Mouse (Mus musculus) forebrain, embryonic 16.5 days (tissue): ENCODE measurements around the gene Tbx5. TPM values are rescaled to one million over a fixed set of nuclear protein-coding genes. Genes with fewer than 3 reads are reported as not detected.

Source experiments
- ATAC-seq: fragments of 200-750 bp; cut with Nextera tagmentation; 2 replicates; pipeline ENCODE4 v1.8.0; 2017; ENCODE audit warnings: mild to moderate bottlenecking, moderate library complexity
- H3K27ac ChIP-seq: fragments of 300-500 bp; sonication (generic); 2 replicates; pipeline ENCODE4 v1.5.1; 2014; ENCODE audit warnings: low read length, control low read depth
- H3K27me3 ChIP-seq: fragments of 300-500 bp; sonication (generic); replicated peaks from 2 replicates; pipeline ENCODE4 v1.6.1; 2014; ENCODE audit warnings: low read length; ENCODE audit not compliant: control insufficient read depth, insufficient read depth
- H3K36me3 ChIP-seq: fragments of 300-500 bp; sonication (generic); 2 replicates; pipeline ENCODE4 v1.6.1; 2014; ENCODE audit not compliant: control insufficient read depth, insufficient read depth
- H3K4me1 ChIP-seq: fragments of 300-500 bp; sonication (generic); replicated peaks from 2 replicates; pipeline ENCODE4 v1.6.1; 2014; ENCODE audit warnings: low read length; ENCODE audit not compliant: control insufficient read depth, insufficient read depth
- H3K4me2 ChIP-seq: fragments of 300-500 bp; sonication (generic); 2 replicates; pipeline ENCODE4 v1.6.1; 2014; ENCODE audit warnings: mild to moderate bottlenecking, low read length, control low read depth
- H3K4me3 ChIP-seq: fragments of 300-500 bp; sonication (generic); replicated peaks from 2 replicates; pipeline ENCODE4 v1.5.1; 2014; ENCODE audit warnings: mild to moderate bottlenecking, low read length, control low read depth
- H3K9ac ChIP-seq: fragments of 300-500 bp; sonication (generic); replicated peaks from 2 replicates; pipeline ENCODE4 v1.6.1; 2014; ENCODE audit warnings: low read depth, low read length, control low read depth
- H3K9me3 ChIP-seq: fragments of 300-500 bp; sonication (generic); 2 replicates; pipeline ENCODE4 v1.6.1; 2016; ENCODE audit warnings: low read length; ENCODE audit not compliant: control insufficient read depth
- WGBS: fragments of 180-500 bp; shearing (Covaris S2); extraction: QIAGEN DNeasy Blood & Tissue Kit; methylation state at CpG from one replicate; pipeline ENCODE4 v1.1.7; 2014; 5-methylcytosine and 5-hydroxymethylcytosine counted together
- polyA plus RNA-seq: library from polyadenylated mRNA; unstranded; fragments of >200 nt; fragmentation: Nextera tagmentation; extraction: Ambion mirVana; gene quantifications from 2 replicates; pipeline ENCODE4 v1.2.1, GENCODE M21; 2015

Gene Tbx5
- polyA plus RNA-seq, 1 experiment from 2014 or later = not detected

- no peak for ATAC-seq
- no peak overlapping the region for H3K27ac ChIP-seq
- peaks cover 97% of the 10 kb centered on the region for H3K27me3 ChIP-seq
- H3K4me1 ChIP-seq = 0 out of 2 replicates have a peak, but pooled peaks cover 1% of the 10 kb centered on the region
- 0% methylated on average over 5 of the region's 5 CpGs for WGBS
- H3K9me3 ChIP-seq = no peaks in the 10 kb centered on the region
- no peak overlapping the region for H3K4me2 ChIP-seq
- no peaks in the 10 kb centered on the region for H3K36me3 ChIP-seq
- no peak overlapping the region for H3K4me3 ChIP-seq
- H3K9ac ChIP-seq = no peak overlapping the region
Measured at GRCm38 (mm10) chr5:119798713-119799418, 33.6 kb upstream of the Tbx5 start.

DNA sequence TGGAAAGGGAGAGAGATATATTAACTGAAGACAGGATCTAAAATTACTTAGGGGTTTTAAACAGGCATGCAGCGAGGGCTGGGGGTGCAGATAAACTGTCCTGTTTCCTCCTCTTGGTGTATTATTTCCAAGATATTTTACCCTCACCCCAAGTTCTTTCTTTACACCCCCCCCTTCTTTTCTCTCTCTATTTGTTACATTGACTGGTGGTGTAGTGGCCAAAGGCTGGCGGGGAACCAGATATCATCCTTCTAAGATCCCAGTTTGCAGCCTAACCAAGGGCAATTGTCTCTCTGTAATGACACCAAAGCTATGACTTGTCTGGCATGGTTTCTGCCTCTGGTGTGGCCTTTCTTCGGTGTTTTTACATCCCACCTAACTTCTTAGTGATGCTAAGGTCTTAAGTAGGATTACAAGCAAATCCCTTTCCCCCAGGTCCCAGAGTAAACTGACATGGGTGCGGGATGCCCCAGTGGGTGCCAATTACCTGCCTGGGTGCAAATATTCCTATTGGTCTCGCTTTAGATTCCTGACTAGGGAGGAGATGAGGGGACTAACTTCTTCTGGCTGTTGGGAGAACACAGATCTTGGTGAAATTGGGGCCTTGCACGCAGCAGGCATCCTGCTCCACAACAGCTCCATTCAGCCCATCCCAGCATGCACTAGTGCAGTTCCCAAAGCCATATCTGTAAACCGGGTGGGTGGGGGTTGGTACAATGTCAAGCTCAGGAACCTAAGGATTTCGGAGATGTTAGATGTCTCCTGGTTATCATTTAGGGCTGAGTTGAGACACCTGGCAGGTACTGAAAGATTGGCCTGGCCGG lies 32.8 kb upstream of the Tbx5 start:
- WGBS = under 1% methylated on average over 9 of the region's 9 CpGs

DNA sequence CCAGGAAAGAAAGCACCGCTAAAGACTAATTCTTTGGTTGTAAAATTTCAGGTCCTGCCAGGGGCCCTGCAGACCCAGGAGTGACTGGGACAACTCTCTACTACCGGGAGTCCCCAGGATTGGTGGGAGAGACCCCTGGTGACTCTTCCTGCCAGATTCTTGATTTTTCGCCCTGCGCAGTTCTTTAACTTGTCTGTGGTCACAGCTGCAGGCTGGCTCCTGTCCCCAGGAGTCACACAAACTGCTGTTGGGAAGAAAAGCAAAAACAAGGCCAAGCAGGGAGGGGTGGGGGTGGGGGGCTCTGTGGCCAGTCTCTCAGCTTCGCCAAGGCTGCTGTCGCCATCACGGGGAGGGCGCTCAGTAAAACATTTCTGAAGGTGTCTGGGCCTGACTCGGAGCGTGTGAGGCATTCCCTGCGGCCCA lies 32.2 kb upstream of the Tbx5 start:
- no peaks in the 10 kb centered on the region for H3K9me3 ChIP-seq
- peaks cover 94% of the 10 kb centered on the region for H3K27me3 ChIP-seq
- no peak overlapping the region for H3K9ac ChIP-seq
- no peaks in the 10 kb centered on the region for H3K36me3 ChIP-seq
- 0 out of 2 replicates have a peak, but pooled peaks cover 3% of the 10 kb centered on the region for H3K4me1 ChIP-seq
- no peak overlapping the region for H3K4me2 ChIP-seq
- H3K4me3 ChIP-seq = no peak overlapping the region
- no peak for ATAC-seq
- no peak overlapping the region for H3K27ac ChIP-seq
- WGBS = under 1% methylated on average over 11 of the region's 11 CpGs

More for the DNA sequence above, 32.8 kb upstream of the Tbx5 start:
- Histone ChIP-seq H3K27me3 (peaks cover 97% of the 10 kb centered on the region), H3K9me3 (no peaks in the 10 kb centered on the region), H3K36me3 (no peaks in the 10 kb centered on the region), H3K4me3 (no peak overlapping the region), H3K27ac (no peak overlapping the region), H3K9ac (no peak overlapping the region), H3K4me2 (no peak overlapping the region), H3K4me1 (0 out of 2 replicates have a peak, but pooled peaks cover 3% of the 10 kb centered on the region)
- ATAC-seq = no peak

- H3K36me3 ChIP-seq = no peaks in the 10 kb centered on the region
- 1% methylated on average over 27 of the region's 27 CpGs for WGBS
- ATAC-seq = no peak
- peaks cover 96% of the 10 kb centered on the region for H3K27me3 ChIP-seq
- no peaks in the 10 kb centered on the region for H3K9me3 ChIP-seq
- 0 out of 2 replicates have a peak, but pooled peaks cover 3% of the 10 kb centered on the region for H3K4me1 ChIP-seq
- no peak overlapping the region for H3K27ac ChIP-seq
- H3K4me2 ChIP-seq = no peak overlapping the region
- H3K9ac ChIP-seq = no peak overlapping the region
- no peak overlapping the region for H3K4me3 ChIP-seq
Measured at GRCm38 (mm10) chr5:119802617-119803410, 29.7 kb upstream of the Tbx5 start.

GRCm38 (mm10) chr5:119803411-119804251 lies 28.8 kb upstream of the Tbx5 start:
- H3K27ac ChIP-seq = no peak overlapping the region
- H3K9ac ChIP-seq = no peak overlapping the region
- WGBS = under 1% methylated on average over 64 of the region's 64 CpGs
- H3K36me3 ChIP-seq = no peaks in the 10 kb centered on the region
- H3K9me3 ChIP-seq = no peaks in the 10 kb centered on the region
- H3K4me2 ChIP-seq = no peak overlapping the region
- no peak overlapping the region for H3K4me3 ChIP-seq
- H3K27me3 ChIP-seq = peaks cover 95% of the 10 kb centered on the region
- H3K4me1 ChIP-seq = 0 out of 2 replicates have a peak, but pooled peaks cover 3% of the 10 kb centered on the region
- no peak for ATAC-seq

- Histone ChIP-seq H3K9me3 (peaks cover 4% of the 10 kb centered on the region; the same call in 1 of the 2 replicates), H3K27me3 (peaks cover 95% of the 10 kb centered on the region), H3K9ac (no peak overlapping the region), H3K4me3 (no peak overlapping the region), H3K4me2 (no peak overlapping the region), H3K36me3 (no peaks in the 10 kb centered on the region), H3K27ac (no peak overlapping the region), H3K4me1 (0 out of 2 replicates have a peak, but pooled peaks cover 3% of the 10 kb centered on the region)
- under 1% methylated on average over 35 of the region's 35 CpGs for WGBS
- no peak for ATAC-seq
Measured at GRCm38 (mm10) chr5:119804301-119805039, 28.0 kb upstream of the Tbx5 start.

DNA sequence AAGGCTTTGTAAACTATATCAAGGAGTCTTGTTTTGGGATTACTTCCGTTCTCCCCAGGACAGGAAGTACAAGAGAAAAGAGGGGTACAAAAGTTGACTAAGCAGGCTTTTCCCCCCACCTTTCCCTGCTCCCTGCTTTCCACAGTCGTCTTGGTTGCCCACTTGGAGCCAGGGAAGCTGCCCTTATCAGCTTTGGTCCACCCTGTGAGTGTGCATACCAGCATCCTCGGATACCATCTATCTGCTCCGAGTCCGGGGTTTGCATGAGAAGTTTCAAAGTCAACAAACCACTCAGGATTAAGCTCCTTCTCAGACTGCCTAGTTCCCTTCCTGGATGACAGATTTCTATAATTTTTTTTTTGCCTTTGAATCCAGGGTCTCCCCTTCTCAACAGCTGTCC lies 26.8 kb upstream of the Tbx5 start:
- no peak overlapping the region for H3K4me2 ChIP-seq
- no peak for ATAC-seq
- WGBS = 2% methylated on average over 5 of the region's 5 CpGs

DNA sequence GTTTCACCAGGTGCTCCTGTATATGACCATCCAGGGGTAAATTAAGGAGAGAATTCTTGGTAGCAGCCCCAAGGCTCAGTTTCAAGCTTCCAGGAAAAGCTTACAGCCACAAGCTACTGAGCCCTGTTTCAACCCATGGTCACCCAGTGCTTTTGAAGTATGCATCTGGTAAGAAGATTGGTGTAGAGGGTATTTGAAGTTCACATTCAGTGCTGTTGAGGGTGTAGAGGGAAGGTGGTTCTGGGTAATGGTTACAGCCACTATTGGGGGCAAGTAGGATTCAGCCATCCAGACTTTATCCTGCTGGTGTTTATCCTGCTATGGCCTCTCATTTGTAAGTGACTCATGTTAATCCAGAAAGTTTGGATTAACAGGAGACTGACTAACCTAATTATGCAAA lies 26.0 kb upstream of the Tbx5 start:
- Histone ChIP-seq H3K4me3 (no peak overlapping the region), H3K9ac (no peak overlapping the region), H3K9me3 (peaks cover 5% of the 10 kb centered on the region; the same call in 1 of the 2 replicates), H3K4me2 (no peak overlapping the region), H3K27me3 (peaks cover 85% of the 10 kb centered on the region), H3K4me1 (0 out of 2 replicates have a peak, but pooled peaks cover 3% of the 10 kb centered on the region), H3K27ac (no peak overlapping the region), H3K36me3 (no peaks in the 10 kb centered on the region)
- no peak for ATAC-seq

More for the DNA sequence above, 26.8 kb upstream of the Tbx5 start:
- Histone ChIP-seq H3K27me3 (peaks cover 93% of the 10 kb centered on the region), H3K4me1 (0 out of 2 replicates have a peak, but pooled peaks cover 3% of the 10 kb centered on the region), H3K27ac (no peak overlapping the region), H3K4me3 (no peak overlapping the region), H3K9me3 (peaks cover 5% of the 10 kb centered on the region; the same call in 1 of the 2 replicates), H3K9ac (no peak overlapping the region), H3K36me3 (no peaks in the 10 kb centered on the region)
